Mouse (Mus musculus): ENCODE data around the gene Tead1. TPM values are rescaled to one million over a fixed set of nuclear protein-coding genes. Genes with fewer than 3 reads are reported as not detected.
"Not testable (repeated sequence)": the region's sequence is repeated elsewhere in the genome, so short reads cannot be mapped to it uniquely, and the experiment has no call there.

Gene Tead1
- polyA plus RNA-seq, 2 experiments: 0.75 to 1.1 TPM

- ATAC-seq (ENCODE audit: insufficient read depth) (no peak), DNase-seq (ENCODE audit: low read depth in 3 of 3, low spot score in 3 of 3) (no peak)
- no peak overlapping the region for H3K9ac ChIP-seq (replicated peaks)
- H3K4me3 ChIP-seq (ENCODE audit: insufficient read depth in 1 of 2, low read depth in 2 of 2, low read length in 2 of 2): no peak overlapping the region
- TF ChIP-seq CTCF (IDR thresholded peaks at IDR 0.05; ENCODE audit: low read depth) (no peak), EP300 (IDR thresholded peaks at IDR 0.05; ENCODE audit: low read depth) (no peak)
- no peaks in the 10 kb centered on the region for H3K4me1 ChIP-seq (replicated peaks; ENCODE audit: control insufficient read depth in 2 of 2, insufficient read depth in 2 of 2, low read length in 1 of 2)
- H3K36me3 ChIP-seq (replicated peaks; ENCODE audit: control insufficient read depth, insufficient read depth, low read depth): no peaks in the 10 kb centered on the region
- H3K27ac ChIP-seq: no peak overlapping the region
- no peaks in the 10 kb centered on the region for H3K27me3 ChIP-seq (ENCODE audit: control insufficient read depth, insufficient read depth, low read length)
- 54% methylated on average over 22 of the region's 22 CpGs for WGBS (ENCODE audit: insufficient replicate concordance)
- H3K9me3 ChIP-seq (ENCODE audit: control insufficient read depth, low read length): no peaks in the 10 kb centered on the region
- H3K4me2 ChIP-seq (ENCODE audit: low read depth): no peak overlapping the region
Observed at GRCm38 (mm10) chr7:112918279-112918991, 239.3 kb downstream of the Tead1 start.

- no peak overlapping the region for H3K4me2 ChIP-seq (ENCODE audit: low read depth)
- DNase-seq (ENCODE audit: low read depth in 3 of 3, low spot score in 3 of 3) (peak in 1 of 3 experiments; percentile 3), ATAC-seq (ENCODE audit: insufficient read depth) (no peak)
- no peak overlapping the region for H3K27ac ChIP-seq
- H3K9ac ChIP-seq (replicated peaks): no peak overlapping the region
- no peaks in the 10 kb centered on the region for H3K9me3 ChIP-seq (ENCODE audit: control insufficient read depth, low read length)
- H3K27me3 ChIP-seq (ENCODE audit: control insufficient read depth, insufficient read depth, low read length): no peaks in the 10 kb centered on the region
- no peaks in the 10 kb centered on the region for H3K4me1 ChIP-seq (replicated peaks; ENCODE audit: control insufficient read depth in 2 of 2, insufficient read depth in 2 of 2, low read length in 1 of 2)
- TF ChIP-seq CTCF (IDR thresholded peaks at IDR 0.05; ENCODE audit: low read depth) (peak; percentile 60), EP300 (IDR thresholded peaks at IDR 0.05; ENCODE audit: low read depth) (no peak)
- no peaks in the 10 kb centered on the region for H3K36me3 ChIP-seq (replicated peaks; ENCODE audit: control insufficient read depth, insufficient read depth, low read depth)
- H3K4me3 ChIP-seq (ENCODE audit: insufficient read depth in 1 of 2, low read depth in 2 of 2, low read length in 2 of 2): no peak overlapping the region
- 1% methylated on average over 4 of the region's 4 CpGs for WGBS (ENCODE audit: insufficient replicate concordance)
Observed at GRCm38 (mm10) chr7:112919845-112920244, 240.7 kb downstream of the Tead1 start.

GRCm38 (mm10) chr7:112922801-112923200, 243.7 kb downstream of the Tead1 start:
- H3K36me3 ChIP-seq (replicated peaks; ENCODE audit: control insufficient read depth, insufficient read depth, low read depth): no peaks in the 10 kb centered on the region
- no peak overlapping the region for H3K4me3 ChIP-seq (ENCODE audit: insufficient read depth in 1 of 2, low read depth in 2 of 2, low read length in 2 of 2)
- no peaks in the 10 kb centered on the region for H3K4me1 ChIP-seq (replicated peaks; ENCODE audit: control insufficient read depth in 2 of 2, insufficient read depth in 2 of 2, low read length in 1 of 2)
- H3K9ac ChIP-seq (replicated peaks): no peak overlapping the region
- no peaks in the 10 kb centered on the region for H3K27me3 ChIP-seq (ENCODE audit: control insufficient read depth, insufficient read depth, low read length)
- TF ChIP-seq CTCF (IDR thresholded peaks at IDR 0.05; ENCODE audit: low read depth) (no peak), EP300 (IDR thresholded peaks at IDR 0.05; ENCODE audit: low read depth) (no peak)
- no peaks in the 10 kb centered on the region for H3K9me3 ChIP-seq (ENCODE audit: control insufficient read depth, low read length)
- H3K27ac ChIP-seq: no peak overlapping the region
- ATAC-seq (ENCODE audit: insufficient read depth): no peak
- WGBS (ENCODE audit: insufficient replicate concordance): 50% methylated on average over 4 of the region's 4 CpGs
- no peak for DNase-seq (ENCODE audit: low read depth in 3 of 3, low spot score in 3 of 3)
- no peak overlapping the region for H3K4me2 ChIP-seq (ENCODE audit: low read depth)

- Histone ChIP-seq H3K36me3 (replicated peaks; ENCODE audit: control insufficient read depth, insufficient read depth, low read depth) (no peaks in the 10 kb centered on the region), H3K4me1 (replicated peaks; ENCODE audit: control insufficient read depth in 2 of 2, insufficient read depth in 2 of 2, low read length in 1 of 2) (no peaks in the 10 kb centered on the region), H3K9ac (replicated peaks) (no peak overlapping the region), H3K4me3 (ENCODE audit: insufficient read depth in 1 of 2, low read depth in 2 of 2, low read length in 2 of 2) (no peak overlapping the region), H3K27ac (no peak overlapping the region), H3K9me3 (ENCODE audit: control insufficient read depth, low read length) (no peaks in the 10 kb centered on the region), H3K27me3 (ENCODE audit: control insufficient read depth, insufficient read depth, low read length) (no peaks in the 10 kb centered on the region), H3K4me2 (ENCODE audit: low read depth) (no peak overlapping the region)
- 41% methylated on average over 3 of the region's 3 CpGs for WGBS (ENCODE audit: insufficient replicate concordance)
- ATAC-seq (ENCODE audit: insufficient read depth) (no peak), DNase-seq (ENCODE audit: low read depth in 3 of 3, low spot score in 3 of 3) (no peak)
- TF ChIP-seq CTCF (IDR thresholded peaks at IDR 0.05; ENCODE audit: low read depth): no peak
- TF ChIP-seq EP300 (IDR thresholded peaks at IDR 0.05; ENCODE audit: low read depth): no peak
Observed at GRCm38 (mm10) chr7:112923712-112924111, 244.6 kb downstream of the Tead1 start.

- Histone ChIP-seq H3K4me2 (ENCODE audit: low read depth) (no peak overlapping the region), H3K27me3 (ENCODE audit: control insufficient read depth, insufficient read depth, low read length) (no peaks in the 10 kb centered on the region), H3K27ac (no peak overlapping the region), H3K9ac (replicated peaks) (no peak overlapping the region), H3K4me3 (ENCODE audit: insufficient read depth in 1 of 2, low read depth in 2 of 2, low read length in 2 of 2) (no peak overlapping the region), H3K36me3 (replicated peaks; ENCODE audit: control insufficient read depth, insufficient read depth, low read depth) (no peaks in the 10 kb centered on the region), H3K9me3 (ENCODE audit: control insufficient read depth, low read length) (no peaks in the 10 kb centered on the region), H3K4me1 (replicated peaks; ENCODE audit: control insufficient read depth in 2 of 2, insufficient read depth in 2 of 2, low read length in 1 of 2) (no peaks in the 10 kb centered on the region)
- no peak for DNase-seq (ENCODE audit: low read depth in 3 of 3, low spot score in 3 of 3)
- WGBS (ENCODE audit: insufficient replicate concordance): 34% methylated on average over 7 of the region's 7 CpGs
- no peak for ATAC-seq (ENCODE audit: insufficient read depth)
- TF ChIP-seq CTCF (IDR thresholded peaks at IDR 0.05; ENCODE audit: low read depth): no peak
- no peak for TF ChIP-seq EP300 (IDR thresholded peaks at IDR 0.05; ENCODE audit: low read depth)
Observed at GRCm38 (mm10) chr7:112930669-112931068, 251.6 kb downstream of the Tead1 start.

GRCm38 (mm10) chr7:112935876-112936275, 256.8 kb downstream of the Tead1 start:
- not testable (repeated sequence) for H3K36me3 ChIP-seq (replicated peaks; ENCODE audit: control insufficient read depth, insufficient read depth, low read depth); ATAC-seq (ENCODE audit: insufficient read depth); H3K9me3 ChIP-seq (ENCODE audit: control insufficient read depth, low read length); H3K4me1 ChIP-seq (replicated peaks; ENCODE audit: control insufficient read depth in 2 of 2, insufficient read depth in 2 of 2, low read length in 1 of 2); H3K9ac ChIP-seq (replicated peaks); H3K27me3 ChIP-seq (ENCODE audit: control insufficient read depth, insufficient read depth, low read length); H3K4me3 ChIP-seq (ENCODE audit: insufficient read depth in 1 of 2, low read depth in 2 of 2, low read length in 2 of 2); H3K4me2 ChIP-seq (ENCODE audit: low read depth); H3K27ac ChIP-seq; DNase-seq (ENCODE audit: low read depth in 3 of 3, low spot score in 3 of 3)
- WGBS (ENCODE audit: insufficient replicate concordance): 20% methylated on average over 5 of the region's 5 CpGs
